Mouse (Mus musculus): ENCODE measurements around the gene D930048N14Rik.
"Not testable (repeated sequence)": the region's sequence is repeated elsewhere in the genome, so short reads cannot be mapped to it uniquely, and the experiment has no call there.

Gene D930048N14Rik

DNA sequence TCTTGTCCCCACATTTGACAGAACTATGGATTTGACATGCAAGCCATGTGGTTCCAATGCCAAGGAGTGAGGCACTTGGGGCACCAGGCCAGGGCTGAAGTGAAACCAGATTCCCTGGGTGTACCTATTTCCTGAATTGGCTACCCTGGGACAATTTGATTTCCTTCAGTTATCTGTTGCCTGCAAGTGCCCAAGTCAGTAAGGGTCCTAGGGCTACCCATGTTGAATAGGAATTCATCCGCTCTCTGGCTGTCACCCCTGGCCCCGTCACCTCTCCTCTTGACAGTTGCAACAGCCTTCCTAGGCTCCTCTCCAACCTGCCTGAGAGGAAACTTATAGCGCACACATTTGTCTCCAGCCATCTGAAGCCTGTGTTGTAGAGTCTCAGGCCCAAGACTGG is 4.1 kb downstream of the D930048N14Rik start:
- no peak for DNase-seq

DNA sequence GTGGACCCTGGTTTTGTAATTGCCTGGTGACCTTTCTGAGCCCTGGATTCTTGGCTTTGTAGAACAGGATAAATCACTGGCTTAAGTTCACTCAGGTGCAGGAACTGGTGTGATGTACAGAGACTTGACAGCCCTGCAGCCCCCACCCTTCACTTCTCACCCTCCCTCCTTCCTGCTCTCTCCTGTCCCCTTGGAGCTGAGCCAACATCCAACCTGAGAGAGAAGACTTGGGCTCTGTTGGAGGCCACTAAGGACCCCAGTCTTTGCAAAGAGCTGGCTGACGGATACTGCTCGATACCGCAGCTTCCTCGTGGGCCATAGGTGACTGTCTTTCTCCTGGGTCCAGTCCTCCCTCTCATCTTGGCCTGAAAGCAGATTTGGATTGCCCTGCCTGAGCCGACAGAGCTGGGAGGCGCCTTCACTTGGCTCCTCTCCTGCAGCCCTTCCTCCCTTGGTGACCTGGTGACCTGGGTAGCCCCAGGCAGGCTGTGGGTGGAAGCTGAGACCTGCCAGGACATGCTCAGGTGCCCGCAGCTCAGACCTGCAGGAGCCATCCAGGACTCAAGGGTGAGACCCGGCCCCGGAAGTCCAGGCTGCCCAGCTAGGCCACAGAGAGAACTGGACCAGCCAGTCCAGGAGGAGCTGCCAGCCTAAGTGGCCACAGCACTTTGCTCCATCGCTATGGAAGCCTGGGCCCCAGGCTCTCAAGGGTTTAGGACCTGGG is 6.2 kb downstream of the D930048N14Rik start:
- no peak for DNase-seq

DNA sequence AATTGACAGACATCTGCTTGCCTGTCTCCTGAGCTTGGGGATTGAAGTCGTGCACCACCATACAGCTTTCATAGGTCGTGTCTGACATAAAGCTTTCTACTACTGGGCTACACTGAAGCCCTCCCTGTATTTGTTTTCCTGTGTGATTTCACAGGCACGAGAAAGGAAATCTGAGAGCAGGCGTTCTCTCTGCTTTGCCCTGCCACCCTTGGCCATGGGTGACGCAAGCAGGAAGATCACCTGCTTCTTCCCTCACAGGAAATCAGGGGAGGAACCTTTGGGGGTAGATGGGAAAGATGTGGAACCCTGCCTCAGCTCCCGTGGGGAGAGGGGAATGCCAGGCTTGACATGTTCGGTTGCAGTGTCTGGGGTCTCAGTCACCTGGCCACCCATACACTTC is 7.5 kb downstream of the D930048N14Rik start:
- DNase-seq, result no peak

DNA sequence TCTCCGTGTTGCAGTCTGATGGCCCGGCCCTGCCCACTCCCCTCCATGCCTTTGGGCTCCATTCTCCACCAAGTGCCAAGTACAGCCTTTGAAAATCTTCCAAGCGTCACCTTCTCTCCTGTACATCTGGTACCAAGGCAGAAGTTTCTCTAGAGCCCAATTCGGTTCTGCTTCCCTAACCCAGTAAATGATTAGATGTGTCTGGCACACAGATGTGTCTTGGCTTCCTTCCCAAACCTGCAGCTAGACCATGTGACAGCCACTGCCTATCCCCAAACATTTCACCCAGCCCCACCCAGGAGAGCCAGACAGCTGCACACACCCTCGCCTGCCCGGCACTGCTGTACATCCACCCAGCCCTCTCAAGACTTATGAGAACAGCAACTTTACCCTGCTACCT is 8.0 kb downstream of the D930048N14Rik start:
- DNase-seq, result no peak

DNA sequence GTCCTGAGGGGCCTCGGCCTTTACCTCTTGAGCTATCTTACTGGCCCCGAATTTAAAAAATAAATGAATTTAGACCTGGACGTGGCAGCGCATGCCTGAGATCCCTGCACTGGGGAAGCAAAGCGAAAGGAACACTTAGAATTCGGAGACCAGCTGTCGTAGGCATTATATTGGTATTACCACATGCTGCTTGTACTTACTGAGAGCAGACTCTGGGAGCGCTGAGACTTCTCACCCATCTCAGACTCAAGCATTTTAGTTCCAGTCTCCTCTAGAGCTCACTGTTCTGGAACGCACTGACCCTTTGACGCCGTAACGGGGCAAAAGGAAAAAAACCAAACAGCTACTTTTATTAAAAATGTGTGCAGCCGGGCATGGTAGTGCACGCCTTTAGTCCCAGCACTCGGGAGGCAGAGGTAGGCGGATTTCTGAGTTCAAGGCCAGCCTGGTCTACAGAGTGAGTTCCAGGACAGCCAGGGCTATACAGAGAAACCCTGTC is 11.2 kb downstream of the D930048N14Rik start:
- DNase-seq, result no peak

DNA sequence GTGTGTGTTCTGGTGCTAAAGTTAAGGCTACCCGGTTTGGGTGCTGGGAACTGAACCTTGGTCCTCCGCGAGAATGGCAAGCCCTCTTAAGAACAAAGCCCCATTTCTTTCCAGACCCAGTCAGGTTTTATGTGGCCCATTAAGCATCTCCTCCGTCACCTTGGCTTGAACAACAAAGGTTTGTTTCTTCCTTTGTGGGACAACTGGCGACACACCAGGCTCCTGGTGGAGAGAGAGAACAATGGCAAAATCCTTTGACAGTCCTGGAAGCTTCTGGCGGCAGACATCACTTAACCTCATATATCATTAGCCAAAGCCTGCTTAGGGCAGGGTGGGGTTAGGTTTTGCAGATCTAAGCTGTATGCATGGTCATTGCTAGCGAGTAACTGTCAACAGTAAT is 11.9 kb downstream of the D930048N14Rik start:
- no peak for DNase-seq

DNA sequence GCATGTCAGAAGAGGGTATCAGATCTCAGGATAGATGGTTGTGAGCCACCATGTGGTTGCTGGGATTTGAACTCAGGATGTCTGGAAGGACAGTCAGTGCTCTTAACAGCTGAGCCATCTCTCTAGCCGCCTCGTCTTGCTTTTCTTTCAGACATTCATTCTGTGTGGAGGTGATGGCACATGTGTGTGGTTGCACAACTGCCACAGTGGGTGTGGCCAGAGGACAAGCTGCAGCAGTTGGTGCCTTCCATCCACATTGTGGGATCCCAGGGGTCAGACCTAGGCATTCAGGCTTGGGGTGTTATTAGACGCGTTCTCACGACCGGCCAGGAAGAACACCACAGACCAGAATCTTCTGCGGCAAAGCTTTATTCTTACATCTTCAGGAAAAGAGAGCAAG is 14.0 kb downstream of the D930048N14Rik start:
- not testable (repeated sequence) for DNase-seq

DNA sequence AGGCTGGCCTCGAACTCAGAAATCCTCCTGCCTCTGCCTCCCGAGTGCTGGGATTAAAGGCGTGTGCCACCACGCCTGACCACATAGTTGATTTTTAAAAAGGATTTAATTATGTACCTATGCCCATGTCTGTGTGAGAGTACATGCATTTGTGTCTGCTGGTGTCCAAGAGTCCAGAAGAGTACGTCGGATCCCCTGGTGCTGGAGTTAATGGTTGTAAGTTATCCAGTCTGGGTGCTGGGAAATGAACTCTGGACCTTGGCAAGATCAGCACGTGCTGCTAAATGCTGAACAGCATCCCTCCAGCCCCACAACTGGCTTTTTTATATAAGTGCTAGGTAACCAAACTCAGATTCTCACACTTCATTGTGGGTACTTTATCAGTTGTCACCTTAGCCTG is 20.1 kb downstream of the D930048N14Rik start:
- no peak for DNase-seq

DNA sequence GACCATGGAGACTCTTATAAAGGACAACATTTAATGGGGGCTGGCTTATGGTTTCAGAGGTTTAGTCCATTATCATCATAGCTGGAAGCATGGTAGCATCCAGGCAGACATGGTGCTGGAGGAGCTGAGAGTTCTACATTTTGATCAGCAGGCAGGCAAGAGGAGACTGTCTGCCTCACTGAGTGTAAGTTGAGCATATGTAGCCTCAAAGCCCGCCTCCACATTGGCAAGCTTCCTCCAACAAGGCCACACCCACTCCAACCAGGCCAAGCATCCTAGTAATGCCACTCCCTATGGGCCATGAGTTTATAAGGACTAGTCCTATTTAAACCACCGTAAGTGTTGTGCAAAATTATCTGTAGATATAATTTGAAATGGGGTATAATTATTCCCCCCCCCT is 20.6 kb downstream of the D930048N14Rik start:
- DNase-seq, result no peak

DNA sequence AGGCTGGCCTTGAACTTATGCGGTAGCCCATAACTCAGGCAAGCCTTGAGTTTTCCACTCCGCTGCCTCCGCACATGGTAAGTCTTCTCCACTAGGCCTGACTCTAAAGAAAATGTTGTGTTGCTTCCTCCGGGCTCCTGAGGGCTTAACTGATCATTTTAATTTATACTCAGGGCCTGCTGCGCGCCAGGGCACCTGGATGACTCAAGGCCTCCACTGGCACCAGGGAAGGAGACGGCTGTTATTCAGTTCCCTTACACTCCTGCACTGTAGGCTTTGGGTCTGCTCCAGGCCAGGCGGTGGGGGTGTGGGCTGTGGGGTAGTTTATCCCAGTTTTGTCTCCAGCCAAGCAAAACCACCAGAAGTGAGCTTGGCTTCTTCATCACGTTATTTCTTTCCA is 22.5 kb downstream of the D930048N14Rik start:
- no peak for DNase-seq

DNA sequence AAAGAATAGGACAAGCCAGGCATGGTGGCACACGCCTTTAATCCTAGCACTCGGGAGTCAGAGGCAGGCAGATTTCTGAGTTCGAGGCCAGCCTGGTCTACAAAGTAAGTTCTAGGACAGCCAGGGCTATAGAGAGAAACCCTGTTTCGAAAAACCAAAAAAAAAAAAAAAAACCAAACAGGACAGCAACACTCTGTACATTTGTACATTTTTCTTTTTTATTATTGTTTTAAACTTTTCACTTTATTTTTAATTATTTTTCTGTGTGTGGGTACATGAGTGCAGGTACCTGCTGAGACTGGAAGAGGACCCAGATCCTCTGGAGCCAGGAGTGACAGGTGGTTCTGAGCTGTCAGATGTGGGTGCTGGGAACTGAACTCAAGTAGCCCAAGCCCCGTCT is 24.6 kb downstream of the D930048N14Rik start:
- DNase-seq, result no peak

DNA sequence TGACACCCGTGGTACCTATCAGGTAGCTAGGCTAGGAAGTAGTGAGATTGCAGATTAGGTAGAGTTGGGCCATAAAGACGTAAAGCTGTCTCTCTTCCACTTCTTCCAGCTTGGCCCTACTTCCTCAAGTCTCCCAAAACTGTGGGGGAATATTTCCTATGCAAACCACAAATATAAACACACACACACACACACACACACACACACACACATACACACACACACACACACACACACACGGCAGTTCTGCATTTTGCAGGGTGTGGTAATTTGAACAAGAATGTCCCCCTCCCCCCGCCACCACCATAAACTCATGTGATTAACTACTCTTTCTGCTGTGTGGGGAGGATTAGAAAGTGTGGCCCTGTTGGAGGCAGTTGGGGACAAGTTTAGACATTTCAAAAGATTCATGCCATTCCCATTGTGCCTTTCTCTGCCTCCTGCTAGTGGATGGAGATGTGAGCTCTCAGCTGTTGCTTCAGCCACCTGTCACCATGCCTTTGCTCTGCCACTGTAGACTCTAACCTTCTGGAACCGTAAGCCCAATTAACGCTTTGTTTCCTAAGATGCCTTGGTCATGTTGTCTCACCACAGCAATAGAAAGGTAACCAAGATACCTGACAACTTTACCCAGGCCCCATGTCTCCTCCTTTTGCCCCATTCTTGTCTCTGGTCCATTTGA is 27.1 kb downstream of the D930048N14Rik start:
- DNase-seq, result no peak

DNA sequence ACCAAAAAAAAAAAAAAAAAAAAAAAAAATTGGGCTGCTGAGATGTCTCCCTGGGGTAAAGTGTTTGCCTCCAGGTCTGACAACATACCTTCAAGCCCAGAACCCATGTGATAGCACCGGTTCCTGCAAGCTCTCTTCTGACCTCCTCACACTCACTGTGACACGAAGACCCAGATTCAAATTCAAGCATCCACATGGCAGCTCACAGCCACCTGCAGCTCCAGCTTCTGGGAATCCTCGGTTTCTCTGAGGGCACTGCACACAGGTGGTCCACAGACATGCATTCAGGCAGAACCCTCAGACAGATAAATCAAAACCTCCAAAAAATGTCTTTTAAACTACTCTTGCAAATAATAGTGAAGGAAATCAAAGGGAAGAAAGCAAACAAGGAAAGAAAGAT is 28.7 kb downstream of the D930048N14Rik start:
- no peak for DNase-seq

DNA sequence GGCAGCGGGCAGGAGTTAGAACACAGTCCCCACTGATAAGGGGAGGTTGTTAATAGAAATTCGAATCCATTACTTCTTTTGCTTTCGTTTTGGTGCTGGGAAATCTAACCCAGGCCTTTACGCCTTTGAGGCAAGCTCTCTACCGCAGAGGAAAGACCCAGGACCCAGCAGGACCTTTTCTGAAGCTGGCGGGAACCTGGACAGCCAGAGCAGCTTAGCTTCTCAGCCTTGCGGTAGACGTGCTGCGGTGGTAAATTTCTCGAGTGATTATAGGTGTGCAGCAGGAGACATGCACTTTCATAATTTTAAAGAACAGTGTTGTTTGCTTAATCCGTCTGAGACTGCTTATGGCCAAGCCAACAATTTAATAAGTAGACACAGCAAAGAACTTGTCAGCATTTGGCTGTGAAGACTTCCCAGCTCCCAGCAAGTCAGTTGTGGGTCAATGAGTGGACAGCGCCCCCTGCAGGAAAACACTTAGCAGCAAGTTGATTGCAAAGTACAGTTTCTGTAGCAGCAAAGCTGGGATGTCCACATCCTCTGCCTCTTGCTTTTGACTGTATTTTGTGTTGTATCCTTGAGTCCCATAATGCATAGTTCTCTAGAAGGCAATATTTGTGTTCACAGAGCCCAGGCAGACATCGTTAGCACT is 30.7 kb downstream of the D930048N14Rik start:
- DNase-seq, result peak; percentile 82

DNA sequence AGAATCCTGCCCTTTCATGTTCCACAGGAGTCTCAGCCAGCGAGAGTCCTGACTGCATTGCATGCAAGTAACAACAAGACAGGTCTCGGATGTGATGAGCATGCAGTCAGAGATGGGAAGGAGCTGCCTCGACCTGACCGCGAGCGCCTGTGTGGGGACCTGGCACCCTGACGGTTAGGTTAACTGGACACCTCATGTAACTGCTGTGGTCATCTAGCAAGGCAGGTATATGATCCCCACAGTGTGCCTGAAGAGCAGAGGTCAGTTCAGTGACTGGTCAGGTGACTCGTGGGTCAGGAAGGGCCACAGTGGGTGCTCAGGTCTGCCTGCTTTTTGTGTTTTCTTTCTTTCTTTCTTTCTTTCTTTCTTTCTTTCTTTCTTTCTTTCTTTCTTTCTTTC is 31.2 kb downstream of the D930048N14Rik start:
- no peak for DNase-seq

DNA sequence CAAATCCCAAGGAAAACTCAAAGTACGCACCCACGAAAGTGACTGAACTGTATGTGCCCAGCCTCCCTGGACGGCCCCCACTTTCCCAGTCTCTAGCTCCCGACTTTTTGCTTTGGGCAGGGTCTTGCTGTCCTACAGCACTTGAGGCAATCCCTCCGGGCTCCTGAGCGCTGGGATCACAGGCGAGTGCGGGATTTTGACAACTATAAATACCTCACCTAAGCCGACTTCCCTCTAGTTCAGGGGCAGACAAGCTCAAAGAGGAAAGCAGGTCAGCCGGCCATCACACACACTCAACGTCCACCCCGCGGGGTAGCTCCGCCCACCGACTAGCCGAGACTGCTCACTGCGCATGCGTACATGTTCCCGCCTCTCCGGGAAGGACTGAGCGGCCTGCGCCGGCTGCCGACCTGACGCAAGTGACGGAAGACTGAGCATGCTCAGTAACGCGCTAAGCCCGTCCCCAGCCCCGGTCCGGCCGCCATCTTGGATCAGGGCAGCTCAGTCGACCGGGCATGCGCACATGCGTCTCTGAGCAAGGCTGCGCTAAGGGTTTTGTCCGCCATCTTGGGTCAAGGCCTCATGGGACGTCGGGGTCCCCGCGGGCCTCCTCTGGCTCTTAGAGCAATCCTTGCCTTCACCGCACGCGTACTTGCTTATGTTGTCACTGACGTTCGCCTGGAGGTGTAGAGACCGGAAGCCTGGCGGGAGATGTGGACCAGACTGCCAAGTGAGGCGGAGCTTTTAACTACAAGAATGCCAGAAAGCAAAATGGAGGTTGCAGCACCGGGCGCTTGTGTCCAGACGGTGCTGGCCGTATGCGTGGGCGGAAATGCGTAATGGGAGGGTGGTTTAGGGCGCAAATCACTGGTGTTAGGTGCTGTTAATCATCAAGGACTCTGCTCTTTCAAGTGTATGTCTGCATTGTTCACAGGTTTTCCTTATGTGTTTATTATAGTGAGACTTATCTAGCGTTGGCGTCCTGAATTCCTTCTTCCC is 37.9 kb downstream of the D930048N14Rik start, which contains the start of gene 0610009B22Rik:
0610009B22Rik (minus strand) TSS at position 545 of the 999 bp plus-strand sequence.
- DNase-seq, result peak; percentile 100

DNA sequence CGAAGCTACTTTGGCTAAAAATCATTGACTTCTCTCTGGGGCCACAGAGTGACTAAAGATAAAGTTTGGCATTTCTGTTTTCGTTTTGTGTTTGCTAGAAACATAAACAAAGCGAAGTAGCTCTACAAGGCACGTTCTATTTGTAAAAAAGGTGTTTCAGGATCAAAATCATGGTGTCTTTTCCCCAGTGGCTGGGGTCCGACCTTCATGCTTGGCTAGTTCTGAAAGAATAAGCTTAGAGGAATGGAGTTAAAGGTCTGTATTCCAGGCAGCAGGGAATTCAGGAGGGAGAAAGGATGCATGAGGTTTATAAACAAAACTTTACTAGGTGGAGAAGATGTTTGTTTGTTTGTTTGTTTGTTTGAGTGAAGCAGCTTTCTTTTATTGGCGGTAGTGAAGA is 38.6 kb downstream of the D930048N14Rik start:
- DNase-seq, result no peak

DNA sequence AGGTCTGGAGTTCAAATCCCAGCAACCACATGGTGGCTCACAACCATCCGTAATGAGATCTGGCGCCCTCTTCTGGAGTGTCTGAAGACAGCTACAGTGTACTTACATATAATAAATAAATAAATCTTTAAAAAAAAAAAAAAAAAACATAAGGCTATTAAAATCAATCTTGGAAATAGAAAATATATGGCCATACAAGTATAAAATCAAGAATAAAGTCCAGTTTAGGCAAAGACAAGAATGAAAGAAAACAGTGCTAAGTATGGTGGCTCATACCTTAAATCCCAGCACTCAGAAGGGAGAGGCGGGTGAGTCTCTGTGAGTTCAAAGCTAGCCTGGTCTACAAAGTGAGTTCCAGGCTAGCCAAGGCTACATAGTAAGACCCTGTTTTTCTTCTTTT is 39.8 kb downstream of the D930048N14Rik start:
- not testable (repeated sequence) for DNase-seq

DNA sequence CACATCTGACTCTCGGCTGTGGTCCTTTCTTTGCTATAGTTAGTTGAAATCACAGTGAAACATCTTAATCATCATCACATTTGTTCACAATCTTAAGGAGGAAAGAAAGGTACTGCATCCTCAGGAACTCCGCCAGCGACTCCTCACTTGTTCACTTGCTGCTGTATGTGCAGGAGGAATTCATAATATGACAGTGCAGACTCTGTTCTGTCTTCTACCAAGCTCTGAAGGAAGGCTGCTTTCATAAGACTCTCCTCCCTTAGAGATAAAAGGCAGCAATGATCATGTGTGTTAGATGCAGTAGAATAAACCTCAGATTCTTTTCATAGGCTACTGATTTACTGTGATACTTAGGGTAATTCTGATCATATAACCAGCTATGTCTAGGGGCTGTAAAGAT is 44.2 kb downstream of the D930048N14Rik start:
- no peak for DNase-seq

DNA sequence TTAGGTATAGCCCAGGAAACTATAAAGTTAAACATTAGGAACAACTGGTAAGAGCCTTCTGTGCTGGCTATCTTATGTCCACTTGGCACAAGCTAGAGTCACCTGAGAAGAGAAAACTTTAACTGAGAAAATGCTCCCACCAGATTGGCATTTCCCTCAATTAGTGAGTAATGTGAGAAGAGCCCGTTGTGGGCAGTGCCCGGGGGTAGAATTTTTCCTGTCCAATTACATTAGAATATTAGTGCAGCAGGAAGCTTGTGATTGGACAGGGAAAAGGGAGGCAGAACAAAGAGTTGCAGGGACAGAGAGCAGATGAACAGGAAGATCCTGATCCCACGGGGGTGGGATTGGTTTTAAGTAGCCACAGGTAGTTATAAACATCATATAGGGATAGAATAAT is 52.1 kb downstream of the D930048N14Rik start:
- no peak for DNase-seq

DNA sequence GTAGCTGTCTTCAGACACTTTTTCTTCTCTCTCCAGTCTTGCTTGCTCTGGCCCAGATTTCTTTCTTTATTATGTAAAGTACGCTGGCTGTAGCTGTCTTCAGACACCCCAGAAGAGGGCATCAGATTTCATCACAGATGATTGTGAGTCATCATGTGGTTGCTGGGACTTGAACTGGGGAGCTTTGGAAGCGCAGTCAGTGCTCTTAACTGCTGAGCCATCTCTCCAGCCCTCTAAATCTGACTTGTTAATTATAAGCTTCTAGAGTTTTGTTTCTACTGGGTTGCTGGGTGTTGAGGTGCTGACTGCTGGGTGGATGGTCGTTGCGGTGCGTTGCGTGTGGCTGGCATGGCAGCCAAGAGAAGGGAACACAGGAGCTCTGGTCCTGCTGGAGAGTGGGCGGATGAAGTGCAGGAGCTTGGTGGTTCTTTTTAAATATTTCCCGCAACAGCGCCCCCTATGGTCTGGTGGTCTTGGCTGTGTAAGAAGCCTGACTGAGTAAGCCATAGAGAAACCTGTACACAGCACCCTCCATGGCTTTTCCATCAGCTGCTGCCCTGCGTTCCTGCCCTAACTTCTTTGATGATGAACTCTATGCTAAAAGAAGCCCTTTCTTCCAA is 52.7 kb downstream of the D930048N14Rik start:
- no peak for DNase-seq

DNA sequence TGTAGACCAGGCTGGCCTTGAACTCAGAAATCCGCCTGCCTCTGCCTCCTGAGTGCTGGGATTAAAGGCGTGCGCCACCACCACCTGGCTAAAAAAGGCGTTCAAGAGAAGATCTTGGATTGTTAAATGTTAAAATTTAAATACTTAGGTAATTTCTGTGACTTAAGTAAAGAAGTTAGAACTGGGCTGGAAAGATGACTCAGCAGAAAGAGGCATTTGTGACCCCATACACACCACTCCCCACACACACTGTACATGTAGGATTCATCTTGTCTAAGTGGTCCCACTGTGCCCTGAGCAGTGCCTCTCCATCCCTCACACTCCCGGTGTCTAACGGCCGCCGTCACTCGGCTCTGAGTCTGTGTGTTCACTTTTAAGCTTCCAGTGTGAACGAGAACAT is 55.7 kb downstream of the D930048N14Rik start:
- DNase-seq, result no peak

All from cerebellum, adult 11 months (tissue).